Mouse (Mus musculus) myocyte (in vitro differentiated cells): ENCODE measurements around the gene Top1. TPM values are rescaled to one million over a fixed set of nuclear protein-coding genes. Genes with fewer than 3 reads are reported as not detected.

Source experiments
- H3K27me3 ChIP-seq: one replicate; pipeline ENCODE4 v1.6.1; 2011; ENCODE audit not compliant: control insufficient read depth, insufficient read depth, insufficient read length
- H3K36me3 ChIP-seq: one replicate; pipeline ENCODE4 v1.6.1; 2011; ENCODE audit not compliant: control insufficient read depth, insufficient read depth
- H3K4me2 ChIP-seq: one replicate; pipeline ENCODE4 v1.6.1; 2011; ENCODE audit warnings: low read depth, control low read depth
- H3K4me3 ChIP-seq: one replicate; pipeline ENCODE4 v1.5.1; 2011; ENCODE audit warnings: mild to moderate bottlenecking, control low read depth, moderate library complexity
- H3K79me2 ChIP-seq: one replicate; pipeline ENCODE4 v1.6.1; 2011; ENCODE audit not compliant: control insufficient read depth, insufficient read depth
- H3ac ChIP-seq: one replicate; pipeline ENCODE4 v1.6.1; 2011; ENCODE audit not compliant: control insufficient read depth, insufficient read length
- CEBPB ChIP-seq: IDR thresholded peaks from 2 replicates; pipeline ENCODE4 v1.6.1; 2011; ENCODE audit warnings: mild to moderate bottlenecking, moderate library complexity; ENCODE audit not compliant: poor library complexity, insufficient read depth, severe bottlenecking
- E2F4 ChIP-seq: IDR thresholded peaks from one replicate; pipeline ENCODE4 v1.6.1; 2011; ENCODE audit warnings: mild to moderate bottlenecking, control low read depth, moderate library complexity; ENCODE audit not compliant: insufficient read depth
- MAX ChIP-seq: IDR thresholded peaks from one replicate; pipeline ENCODE4 v1.6.1; 2011; ENCODE audit warnings: low read depth, mild to moderate bottlenecking, control low read depth
- MYOD1 ChIP-seq, 3 experiments: IDR thresholded peaks; one replicate each; pipeline ENCODE4 v1.6.1; 2011; ENCODE audit warnings: control low read depth in 2 of 3, low read depth in 2 of 3, mild to moderate bottlenecking in 2 of 3, moderate library complexity in 1 of 3; ENCODE audit not compliant: insufficient read length in 2 of 3, control insufficient read depth in 1 of 3
- MYOG ChIP-seq, 3 experiments: IDR thresholded peaks; one replicate each; pipeline ENCODE4 v1.6.1; 2011; ENCODE audit warnings: control low read depth in 2 of 3, low read depth in 2 of 3, mild to moderate bottlenecking in 2 of 3; ENCODE audit not compliant: insufficient read length in 2 of 3, control insufficient read depth in 1 of 3, insufficient read depth in 1 of 3
- POLR2A ChIP-seq: IDR thresholded peaks from one replicate; pipeline ENCODE4 v1.6.1; 2011; ENCODE audit warnings: low read depth, mild to moderate bottlenecking, control low read depth, moderate library complexity; ENCODE audit not compliant: insufficient read length
- POLR2AphosphoS2 ChIP-seq: IDR thresholded peaks from one replicate; pipeline ENCODE4 v1.6.1; 2011; ENCODE audit warnings: low read depth, control low read depth; ENCODE audit not compliant: insufficient read length
- REST ChIP-seq: IDR thresholded peaks from one replicate; pipeline ENCODE4 v1.6.1; 2011; ENCODE audit warnings: mild to moderate bottlenecking, control low read depth, moderate library complexity; ENCODE audit not compliant: insufficient read depth, insufficient read length
- SRF ChIP-seq: IDR thresholded peaks from one replicate; pipeline ENCODE4 v1.6.1; 2011; ENCODE audit warnings: low read depth; ENCODE audit not compliant: control insufficient read depth, insufficient read length
- TCF12 ChIP-seq: IDR thresholded peaks from one replicate; pipeline ENCODE4 v1.6.1; 2011; ENCODE audit warnings: mild to moderate bottlenecking, control low read depth; ENCODE audit not compliant: poor library complexity, insufficient read depth, severe bottlenecking
- TCF3 ChIP-seq: IDR thresholded peaks from one replicate; pipeline ENCODE4 v1.6.1; 2011; ENCODE audit warnings: low read depth, control low read depth; ENCODE audit not compliant: insufficient read length
- USF1 ChIP-seq: IDR thresholded peaks from one replicate; pipeline ENCODE4 v1.6.1; 2011; ENCODE audit warnings: low read depth, mild to moderate bottlenecking, control low read depth, moderate library complexity
- polyA plus RNA-seq: library from polyadenylated mRNA; unstranded; fragments of >200 nt; fragmentation: generic; extraction: Trizol; gene quantifications from one replicate; pipeline ENCODE4 v1.2.1, GENCODE M21; 2012; ENCODE audit warnings: missing spikeins

Top1 gene
- polyA plus RNA-seq, 1 experiment, result 37.2 TPM

DNA sequence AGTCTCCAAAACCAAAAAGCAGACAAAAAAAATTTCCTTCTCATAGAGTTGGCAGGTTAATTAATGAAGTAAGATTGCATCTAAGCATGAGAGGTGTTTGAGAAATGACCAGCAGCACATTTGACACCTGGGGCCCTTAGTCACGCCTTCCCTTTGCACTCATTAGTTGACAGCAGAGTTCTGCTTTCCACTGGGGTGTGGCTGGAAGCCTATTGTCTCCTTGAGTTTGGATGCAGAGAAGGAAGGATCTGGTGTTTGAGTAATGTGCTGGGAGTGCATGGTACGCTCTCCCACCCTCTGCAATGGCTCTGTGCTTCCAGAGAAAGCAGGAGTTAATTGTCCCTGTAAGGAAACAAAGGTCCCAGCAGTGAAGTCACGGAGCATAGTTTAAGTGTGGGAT is 90.8 kb downstream of the Top1 start:
- no peaks in the 10 kb centered on the region for H3K36me3 ChIP-seq
- H3ac ChIP-seq, result no peak overlapping the region

DNA sequence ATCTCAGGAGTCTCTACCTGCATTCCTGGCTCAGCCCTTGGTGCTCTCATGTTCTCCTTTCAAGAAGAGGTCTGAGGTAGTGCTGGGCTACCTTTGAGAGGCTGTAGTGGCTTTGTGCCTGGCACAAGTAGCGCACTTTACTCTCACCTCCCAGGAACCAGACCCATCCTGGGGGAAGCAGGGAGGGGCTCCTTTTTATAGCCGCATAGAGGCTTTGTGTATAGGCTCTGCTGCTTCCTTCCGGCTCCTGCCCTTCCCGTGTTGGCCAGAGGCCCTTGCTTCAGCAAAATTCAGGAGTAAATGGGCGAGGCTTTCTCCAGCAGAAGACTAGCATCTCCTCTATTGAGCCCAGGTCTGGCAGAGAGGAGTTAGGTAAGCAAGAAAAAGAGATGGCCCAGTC is 92.7 kb downstream of the Top1 start:
- Histone ChIP-seq H3K36me3 (no peaks in the 10 kb centered on the region), H3K4me3 (no peak overlapping the region), H3K27me3 (no peaks in the 10 kb centered on the region), H3ac (no peak overlapping the region), H3K4me2 (no peak overlapping the region), H3K79me2 (peaks cover 76% of the 10 kb centered on the region)
- TF ChIP-seq MYOD1 (IDR thresholded peaks at IDR 0.05; ENCODE audit: control insufficient read depth in 1 of 3, insufficient read length in 2 of 3, low read depth in 2 of 3), result no peak
- TF ChIP-seq REST, result no peak
- TF ChIP-seq USF1, result no peak
- TF ChIP-seq MYOG (IDR thresholded peaks at IDR 0.05; ENCODE audit: control insufficient read depth in 1 of 3, insufficient read depth in 1 of 3, insufficient read length in 2 of 3, low read depth in 2 of 3), result no peak
- TF ChIP-seq E2F4, result no peak
- no peak for TF ChIP-seq MAX
- no peak for TF ChIP-seq SRF
- TF ChIP-seq POLR2AphosphoS2, result no peak
- no peak for TF ChIP-seq TCF12
- TF ChIP-seq CEBPB, result no peak
- no peak for TF ChIP-seq POLR2A

More for the DNA sequence above, 90.8 kb downstream of the Top1 start:
- H3K4me3 ChIP-seq, result no peak overlapping the region
- no peak overlapping the region for H3K4me2 ChIP-seq
- TF ChIP-seq CEBPB (no peak), SRF (no peak), MAX (no peak), REST (no peak), POLR2A (no peak), MYOD1 (IDR thresholded peaks at IDR 0.05; ENCODE audit: control insufficient read depth in 1 of 3, insufficient read length in 2 of 3, low read depth in 2 of 3) (no peak), E2F4 (no peak), USF1 (no peak), TCF12 (no peak)
- H3K27me3 ChIP-seq, result no peaks in the 10 kb centered on the region
- peaks cover 75% of the 10 kb centered on the region for H3K79me2 ChIP-seq

DNA sequence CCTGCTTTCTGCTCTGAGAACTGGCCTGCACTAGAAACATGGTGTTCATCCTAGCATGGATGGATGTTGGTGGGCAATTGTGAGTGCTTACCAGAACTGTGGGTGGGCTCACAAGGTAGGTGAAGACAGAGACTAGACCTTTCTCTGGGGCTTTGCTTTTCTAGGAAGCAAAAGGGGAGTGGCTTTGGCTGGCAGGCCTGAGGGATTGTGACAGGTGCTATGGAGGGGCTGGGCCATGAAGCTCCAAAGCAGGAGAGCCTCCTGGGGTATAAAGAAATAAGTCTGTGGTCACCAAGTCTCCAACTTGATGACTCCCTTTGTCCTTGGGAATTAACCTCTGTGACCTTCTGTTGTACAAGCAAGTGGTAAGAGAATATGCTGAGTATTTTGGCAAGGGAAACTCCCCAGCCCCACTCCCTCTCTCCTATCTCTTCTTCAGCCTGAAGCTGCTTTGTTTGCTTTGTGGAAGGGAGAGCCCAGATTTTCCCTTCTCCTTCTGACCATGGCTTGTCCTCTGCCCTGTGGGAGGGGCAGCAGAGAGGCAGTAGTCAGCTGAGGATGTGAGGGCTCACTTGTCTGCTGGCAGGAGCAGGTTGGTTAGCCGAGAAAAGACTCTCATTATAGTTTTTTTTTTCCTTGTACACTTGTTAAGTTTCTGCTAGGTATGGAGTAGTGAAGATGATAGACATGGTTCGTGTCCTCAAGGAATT is 94.1 kb downstream of the Top1 start:
- Histone ChIP-seq H3K4me2 (peak overlapping the region; percentile 64), H3ac (no peak overlapping the region), H3K79me2 (peaks cover 75% of the 10 kb centered on the region), H3K36me3 (no peaks in the 10 kb centered on the region), H3K4me3 (no peak overlapping the region), H3K27me3 (no peaks in the 10 kb centered on the region)
- no peak for TF ChIP-seq SRF
- TF ChIP-seq TCF12, result peak; percentile 57
- TF ChIP-seq USF1, result no peak
- peak in 1 of 3 experiments; percentile 28 for TF ChIP-seq MYOG (IDR thresholded peaks at IDR 0.05; ENCODE audit: control insufficient read depth in 1 of 3, insufficient read depth in 1 of 3, insufficient read length in 2 of 3, low read depth in 2 of 3)
- no peak for TF ChIP-seq CEBPB
- peak; percentile 93 to 94 (median 94) for TF ChIP-seq MYOD1 (IDR thresholded peaks at IDR 0.05; ENCODE audit: control insufficient read depth in 1 of 3, insufficient read length in 2 of 3, low read depth in 2 of 3)

DNA sequence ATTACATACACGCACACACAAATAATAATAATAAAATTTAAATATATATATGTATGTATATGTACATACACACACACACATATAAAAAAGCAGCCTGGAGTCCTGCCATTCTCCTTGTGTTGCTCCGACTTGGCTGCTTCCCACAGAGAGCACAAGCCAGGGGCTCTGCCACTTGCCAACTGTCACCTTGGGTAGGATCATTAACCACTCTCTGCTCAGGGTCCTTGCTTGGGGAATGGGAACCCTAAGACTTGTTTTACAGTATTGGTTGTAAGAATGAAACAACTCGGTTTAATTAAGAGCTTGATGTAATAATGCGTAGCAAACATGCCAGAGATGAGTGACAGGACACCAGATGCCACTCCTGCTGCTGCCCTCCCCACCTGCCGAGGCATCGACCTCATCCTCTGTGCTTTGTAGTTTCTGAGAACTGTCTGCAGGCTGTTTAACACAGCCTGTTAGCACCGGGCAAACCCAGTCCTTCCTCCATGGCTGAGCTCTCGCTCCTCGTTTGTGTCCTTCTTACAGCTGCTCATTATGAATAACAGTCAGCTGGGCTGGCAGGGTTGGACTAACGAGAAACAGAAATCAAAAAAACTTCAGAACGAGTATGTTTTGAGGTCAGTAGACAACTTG is 95.0 kb downstream of the Top1 start:
- Histone ChIP-seq H3K36me3 (no peaks in the 10 kb centered on the region), H3K27me3 (no peaks in the 10 kb centered on the region), H3K4me3 (no peak overlapping the region)

More for the DNA sequence above, 95.0 kb downstream of the Top1 start:
- H3K4me2 ChIP-seq, result peak overlapping the region; percentile 64
- TF ChIP-seq MYOD1 (IDR thresholded peaks at IDR 0.05; ENCODE audit: control insufficient read depth in 1 of 3, insufficient read length in 2 of 3, low read depth in 2 of 3) (peak in 2 of 3 experiments; percentile 63 to 82), POLR2A (no peak), TCF12 (no peak), MYOG (IDR thresholded peaks at IDR 0.05; ENCODE audit: control insufficient read depth in 1 of 3, insufficient read depth in 1 of 3, insufficient read length in 2 of 3, low read depth in 2 of 3) (peak in 1 of 3 experiments; percentile 47), E2F4 (no peak), TCF3 (no peak), SRF (no peak), POLR2AphosphoS2 (no peak), MAX (no peak), REST (no peak), CEBPB (no peak), USF1 (no peak)
- H3K79me2 ChIP-seq, result peaks cover 75% of the 10 kb centered on the region
- H3ac ChIP-seq, result no peak overlapping the region
